Mouse (Mus musculus) kidney, postnatal 10 days (tissue): ENCODE results near the gene Omg.
A peak's percentile ranks its signal among the peaks of the same experiment; 100 is the strongest.

Experiments used
- DNase-seq: peaks from one replicate; pipeline ENCODE4 v3.0.0; 2021; ENCODE audit warnings: mixed read lengths

Omg gene

DNA sequence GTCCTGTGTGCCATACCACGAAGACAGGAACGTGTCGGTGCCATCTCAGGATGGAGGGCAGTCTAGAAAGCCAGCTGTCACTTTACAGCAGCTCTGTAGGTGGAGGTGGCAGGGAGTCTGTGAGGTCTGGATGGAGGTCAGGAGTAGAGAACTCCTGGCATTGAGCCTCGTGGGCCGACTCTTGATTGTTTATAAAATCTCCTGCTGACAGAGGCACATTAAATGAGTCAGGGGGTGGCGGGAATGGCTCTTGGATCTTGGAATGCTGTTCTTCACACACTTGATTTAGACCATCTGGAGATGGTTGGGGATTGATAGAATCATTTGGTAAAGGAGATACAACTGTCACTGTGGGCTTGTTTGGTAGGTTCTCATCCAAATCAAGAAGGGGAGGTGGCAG is 11.4 kb upstream of the Omg start:
- no peak for DNase-seq

DNA sequence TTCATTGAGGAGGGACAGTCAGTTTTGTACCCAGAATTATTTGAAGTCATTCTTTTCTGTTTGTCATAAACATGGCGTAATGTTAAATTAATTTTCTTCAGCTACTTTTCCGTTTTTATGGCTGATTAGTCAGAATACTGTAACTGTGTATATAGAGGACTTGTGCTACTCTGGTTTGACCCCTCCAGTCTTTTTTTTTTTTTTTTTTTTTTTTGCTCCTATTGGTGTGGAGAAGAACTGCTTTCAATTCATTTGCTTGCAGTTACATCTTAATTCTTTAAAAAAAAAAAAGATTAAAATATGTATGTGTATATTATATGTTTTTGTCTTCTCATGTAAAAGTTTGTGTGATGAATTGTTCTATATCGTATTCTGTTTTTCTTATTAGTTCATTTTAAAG is 8.1 kb upstream of the Omg start:
- no peak for DNase-seq

DNA sequence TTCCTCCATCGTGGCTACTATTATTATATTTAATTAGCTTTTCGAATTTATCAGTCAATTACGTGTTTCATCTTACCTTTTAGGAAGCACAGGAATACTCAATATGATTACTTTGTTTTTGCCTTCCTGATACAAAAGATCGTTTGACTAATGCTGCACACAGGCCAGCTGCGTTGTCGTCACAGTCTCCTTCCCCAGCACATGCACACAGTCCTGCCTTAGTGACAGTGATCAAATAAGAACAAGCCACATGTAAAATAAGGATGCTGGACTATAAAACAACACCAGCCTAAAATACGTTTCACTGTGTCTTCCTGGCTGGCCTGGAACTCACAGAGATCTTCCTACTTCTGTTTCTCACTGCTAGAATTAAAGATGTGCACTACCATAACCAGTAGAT is 622 bp upstream of the Omg start:
- DNase-seq, result no peak

GRCm38 (mm10) chr11:79502917-79503316 is 967 bp downstream of the Omg start:
- no peak for DNase-seq

- no peak for DNase-seq
Observed at GRCm38 (mm10) chr11:79494976-79495800, 8.7 kb downstream of the Omg start.

GRCm38 (mm10) chr11:79484721-79485120 is 19.2 kb downstream of the Omg start:
- DNase-seq, result no peak

DNA sequence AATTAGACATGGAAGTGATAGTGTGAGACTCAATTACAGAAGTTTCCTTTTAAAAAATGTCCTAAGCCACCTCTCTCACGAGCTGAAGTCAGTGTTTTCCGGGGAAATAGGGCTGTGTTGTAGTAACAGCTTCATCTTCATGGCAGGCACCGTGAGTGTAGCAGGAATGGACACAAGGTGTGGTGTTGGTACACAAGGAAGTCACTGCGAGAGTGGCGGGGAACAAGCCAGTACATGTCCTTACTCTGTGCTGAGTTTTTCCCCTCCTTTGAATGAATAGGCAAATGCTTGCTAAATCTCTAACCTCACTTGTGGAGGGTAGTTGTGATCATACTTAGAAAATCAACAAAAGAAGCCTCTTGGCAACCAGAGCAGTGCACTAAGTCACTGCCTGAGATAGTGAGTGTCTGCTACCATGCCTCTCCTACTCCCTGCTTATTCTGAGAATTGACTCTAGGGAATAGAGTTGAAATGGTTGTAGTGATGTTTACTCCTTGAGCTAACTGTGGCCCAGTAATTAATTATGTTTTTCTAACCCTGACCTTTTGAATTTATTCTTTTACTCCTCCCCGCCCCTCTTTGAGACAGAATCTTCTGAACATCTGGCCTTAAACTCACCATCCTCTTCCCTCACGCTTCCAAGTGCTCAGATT is 19.9 kb downstream of the Omg start:
- DNase-seq, result no peak

- DNase-seq, result no peak
Observed at GRCm38 (mm10) chr11:79483392-79483791, 20.5 kb downstream of the Omg start.

DNA sequence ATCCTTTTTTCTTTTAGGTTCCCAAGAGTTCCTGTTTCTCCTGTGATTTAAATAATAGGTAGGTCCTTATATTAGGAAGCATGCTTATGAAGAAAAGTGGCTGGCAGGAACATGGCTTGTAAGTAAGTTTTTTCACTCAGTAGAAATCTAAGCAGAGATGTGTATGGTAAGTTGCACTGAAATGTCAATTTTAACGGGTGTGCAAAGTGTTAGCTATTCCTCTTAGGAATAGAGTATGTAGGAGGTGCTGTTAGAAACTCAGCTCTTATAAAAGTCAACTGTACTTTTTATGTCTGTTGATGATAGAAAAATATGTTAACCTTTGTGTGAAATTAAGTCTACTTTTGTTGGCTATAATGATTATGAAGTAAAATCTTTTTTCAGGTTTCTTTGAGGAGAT is 35.8 kb downstream of the Omg start:
- no peak for DNase-seq

DNA sequence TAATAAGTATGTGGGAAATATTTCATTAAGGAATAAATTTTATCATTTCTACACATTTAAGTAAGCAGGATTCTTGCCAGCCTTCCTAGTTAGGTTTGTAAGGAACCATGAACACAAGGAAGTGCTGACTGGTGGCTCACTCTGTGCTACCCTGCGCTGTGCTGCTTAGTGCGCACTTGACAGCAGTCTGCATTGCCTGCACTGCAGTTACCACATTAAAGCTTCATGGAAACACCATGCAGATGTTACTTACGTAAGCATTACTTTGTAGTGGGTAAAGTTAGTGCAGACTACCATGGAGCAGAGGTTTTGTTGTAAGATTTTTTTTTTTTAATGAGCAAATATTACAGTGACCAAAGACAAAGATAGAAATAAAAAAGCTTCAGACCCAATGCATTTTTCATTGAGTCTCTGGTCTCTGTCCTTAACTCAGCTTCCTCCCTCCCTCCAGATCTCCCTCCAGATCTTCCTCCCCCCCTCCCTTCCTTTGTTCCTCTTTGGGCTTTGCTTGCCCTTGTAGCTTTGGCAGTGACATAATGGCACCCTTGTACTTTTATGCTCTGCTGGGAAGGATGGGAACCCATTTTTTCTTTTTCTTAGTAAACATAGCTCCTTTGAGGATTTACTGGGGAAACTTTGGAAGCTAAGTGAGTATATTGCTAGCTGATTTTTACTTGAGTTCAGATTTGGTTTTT is 43.0 kb downstream of the Omg start:
- DNase-seq, result no peak

- DNase-seq, result no peak
Observed at GRCm38 (mm10) chr11:79459846-79460245, 44.0 kb downstream of the Omg start.

- DNase-seq, result no peak
Observed at GRCm38 (mm10) chr11:79457928-79458327, 46.0 kb downstream of the Omg start.

DNA sequence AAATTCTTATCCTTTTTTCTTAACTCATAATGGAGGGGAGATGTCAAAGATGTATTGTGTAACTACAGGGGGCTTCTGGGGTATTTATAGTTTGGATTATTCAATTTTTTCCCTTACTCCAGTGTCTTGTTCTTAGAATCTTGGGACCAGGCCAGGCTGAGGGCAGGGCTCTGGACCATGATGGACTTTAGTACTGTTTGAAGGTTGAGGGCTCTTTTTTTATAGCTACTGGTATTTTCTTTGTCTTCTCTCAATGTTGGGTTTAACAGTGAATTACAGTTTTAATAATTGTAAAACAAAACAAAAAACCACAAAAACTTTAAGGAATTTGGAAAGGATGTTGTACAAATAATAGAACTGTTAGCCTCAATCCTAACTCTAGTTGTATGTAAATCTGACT is 50.9 kb downstream of the Omg start:
- peak; percentile 74 for DNase-seq
